Mouse (Mus musculus) cortical plate, adult 2 months (tissue): Measurements from ENCODE around the gene Rcor2.

Experiments
- CTCF ChIP-seq: fragments of 200-500 bp; IDR thresholded peaks from 2 replicates; pipeline ENCODE4 v1.5.1; 2011; ENCODE audit warnings: mild to moderate bottlenecking, control low read depth, low read length; ENCODE audit not compliant: insufficient read depth; ENCODE audit errors: extremely low read depth
- POLR2A ChIP-seq: fragments of 200-500 bp; IDR thresholded peaks from 2 replicates; pipeline ENCODE4 v1.6.1; 2011; ENCODE audit warnings: mild to moderate bottlenecking, low read length, control low read depth; ENCODE audit not compliant: insufficient read depth; ENCODE audit errors: extremely low read depth

GRCm38 (mm10) chr19:7261476-7261875 is 5.6 kb upstream of the Rcor2 start:
- TF ChIP-seq POLR2A (no peak), CTCF (no peak)
